Mouse (Mus musculus): ENCODE measurements around the gene Kcng3.

Kcng3 gene

GRCm38 (mm10) chr17:83555836-83556235 is 75.9 kb downstream of the Kcng3 start:
- no peak for DNase-seq (ENCODE audit: low spot score in 2 of 2)

GRCm38 (mm10) chr17:83554997-83555396 is 76.7 kb downstream of the Kcng3 start:
- DNase-seq (ENCODE audit: low spot score in 2 of 2) = no peak

GRCm38 (mm10) chr17:83548501-83549233 is 83.0 kb downstream of the Kcng3 start:
- peak in 1 of 2 experiments; percentile 45 for DNase-seq (ENCODE audit: low spot score in 2 of 2)

GRCm38 (mm10) chr17:83547145-83547544 is 84.5 kb downstream of the Kcng3 start:
- DNase-seq (ENCODE audit: low spot score in 2 of 2) = no peak

GRCm38 (mm10) chr17:83545756-83546742 is 85.6 kb downstream of the Kcng3 start:
- DNase-seq (ENCODE audit: low spot score in 2 of 2) = peak in 1 of 2 experiments; percentile 42

GRCm38 (mm10) chr17:83545259-83545658 is 86.4 kb downstream of the Kcng3 start:
- no peak for DNase-seq (ENCODE audit: low spot score in 2 of 2)

- peak in 1 of 2 experiments; percentile 31 for DNase-seq (ENCODE audit: low spot score in 2 of 2)
Observed at GRCm38 (mm10) chr17:83542424-83542823, 89.3 kb downstream of the Kcng3 start.

- no peak for DNase-seq (ENCODE audit: low spot score in 2 of 2)
Observed at GRCm38 (mm10) chr17:83539262-83540037, 92.2 kb downstream of the Kcng3 start.

GRCm38 (mm10) chr17:83538694-83539093 is 93.0 kb downstream of the Kcng3 start:
- DNase-seq (ENCODE audit: low spot score in 2 of 2) = no peak

GRCm38 (mm10) chr17:83538141-83538540 is 93.6 kb downstream of the Kcng3 start:
- no peak for DNase-seq (ENCODE audit: low spot score in 2 of 2)
